Mouse (Mus musculus) urinary bladder, postnatal 10 days (tissue): ENCODE data around the gene Pik3cg.

Experiments used
- DNase-seq: peaks from one replicate; pipeline ENCODE4 v3.0.0; 2022; ENCODE audit warnings: low spot score

The Pik3cg gene

DNA sequence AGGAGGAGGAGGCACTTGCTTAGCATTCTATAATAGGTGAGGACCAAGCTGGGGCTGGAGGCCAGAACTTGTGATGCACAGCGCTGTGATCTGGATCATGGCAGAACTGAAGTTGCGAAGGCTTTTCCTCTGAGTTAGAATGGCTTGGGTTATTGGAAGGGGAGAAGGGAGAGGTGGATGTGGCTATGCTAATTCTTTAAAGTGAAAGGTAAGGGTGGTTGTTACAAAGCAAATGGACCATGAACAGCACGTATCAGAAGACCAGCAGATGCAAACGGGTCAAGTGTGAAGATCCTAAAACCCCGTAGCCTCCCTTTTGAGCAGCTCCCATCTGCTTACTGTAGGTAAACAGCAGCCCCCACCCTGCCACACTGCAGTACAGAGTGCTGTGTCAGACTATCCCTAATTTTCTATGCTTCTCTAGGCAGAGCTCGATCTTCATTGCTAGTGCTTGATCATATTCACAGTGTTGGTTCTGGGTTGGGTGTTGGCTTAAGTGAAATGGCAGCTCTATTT lies 7.3 kb downstream of the Pik3cg start:
- DNase-seq = no peak

DNA sequence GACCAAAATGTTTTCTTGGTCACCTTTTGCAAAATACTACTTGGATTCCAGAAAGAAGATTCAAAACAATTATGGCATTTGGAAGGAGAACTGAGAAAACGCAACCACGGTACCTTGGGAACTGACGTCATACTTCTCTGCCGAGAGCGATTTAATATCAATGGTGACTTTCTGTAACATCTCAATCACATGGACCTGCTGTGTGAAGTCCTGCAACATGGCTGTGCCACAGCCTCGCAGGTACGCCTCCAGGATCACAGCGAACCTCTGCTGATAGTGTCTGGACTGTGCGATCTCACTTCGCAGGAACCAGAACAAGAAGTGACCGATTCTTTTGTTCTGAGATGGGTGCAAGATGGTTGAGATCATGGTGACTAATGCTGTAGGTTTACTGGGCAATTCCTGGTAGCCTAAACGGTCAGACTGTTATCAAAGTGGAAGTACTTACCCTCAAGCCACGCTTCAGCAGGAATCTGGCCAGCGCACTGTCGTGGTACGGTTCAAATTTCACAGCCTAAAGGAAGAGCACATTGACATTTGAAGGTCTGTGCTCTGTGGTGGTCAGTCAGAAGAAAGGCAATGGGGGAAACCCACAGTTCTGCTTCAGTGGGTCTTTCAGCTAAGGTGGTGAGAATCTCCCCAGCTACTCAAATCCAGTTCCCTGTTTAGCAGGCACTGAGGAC lies 7.9 kb downstream of the Pik3cg start:
- no peak for DNase-seq

DNA sequence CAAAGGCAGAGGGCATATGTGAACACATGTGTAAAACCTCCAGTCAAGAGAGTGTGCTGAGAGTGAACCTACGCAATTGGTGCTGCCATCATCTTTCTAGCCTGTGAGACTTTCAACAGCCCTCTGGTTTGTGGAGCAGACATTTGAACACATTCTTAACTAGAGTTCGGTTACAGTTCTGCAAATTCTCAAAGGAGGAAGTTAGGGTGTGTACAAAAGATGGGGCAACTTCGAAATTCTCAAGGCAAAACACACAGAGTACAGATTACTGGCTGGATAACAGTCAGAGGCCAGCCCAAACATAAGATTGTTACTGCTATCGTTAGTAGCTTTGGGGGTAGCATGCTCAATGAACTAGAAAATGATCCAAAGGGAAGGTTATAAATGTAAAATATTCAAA lies 9.0 kb downstream of the Pik3cg start:
- no peak for DNase-seq

DNA sequence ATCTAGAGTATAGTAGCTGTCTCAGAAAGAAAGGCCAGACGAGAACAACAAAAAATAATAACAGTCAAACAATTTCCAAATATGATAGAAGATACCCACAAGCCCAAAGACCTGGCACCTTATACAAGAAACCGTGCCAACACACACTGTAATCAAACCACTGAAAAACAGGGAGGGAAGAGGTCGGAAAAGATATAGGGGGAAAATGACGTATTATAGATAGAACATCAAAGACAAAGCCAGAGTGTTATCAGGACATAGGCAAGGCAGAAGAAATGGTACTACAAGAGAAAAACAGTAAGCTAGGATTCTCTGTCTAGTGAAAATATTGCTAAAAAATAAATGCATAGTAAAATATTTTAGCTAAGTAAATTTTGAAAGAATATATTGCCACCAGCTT lies 10.4 kb downstream of the Pik3cg start:
- DNase-seq = no peak

DNA sequence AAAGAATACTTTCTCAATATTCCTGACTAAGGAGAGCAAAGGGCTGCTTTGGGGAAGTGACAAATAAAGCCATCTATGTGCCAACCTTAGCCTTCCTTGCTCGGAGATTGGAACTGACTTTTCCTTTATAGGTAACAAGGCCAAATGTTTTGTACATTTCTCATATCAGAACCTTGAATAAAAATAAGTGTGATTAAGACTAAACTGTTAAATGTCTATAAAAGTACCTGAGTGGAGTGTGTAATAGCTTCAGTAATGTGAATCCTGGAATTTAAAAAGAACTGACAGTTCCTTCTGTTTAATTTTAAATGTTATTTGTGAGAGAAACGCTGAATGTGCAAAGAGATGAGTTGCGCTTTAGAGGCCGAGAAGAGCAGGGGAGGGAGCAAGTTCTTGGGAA lies 13.5 kb downstream of the Pik3cg start:
- no peak for DNase-seq

DNA sequence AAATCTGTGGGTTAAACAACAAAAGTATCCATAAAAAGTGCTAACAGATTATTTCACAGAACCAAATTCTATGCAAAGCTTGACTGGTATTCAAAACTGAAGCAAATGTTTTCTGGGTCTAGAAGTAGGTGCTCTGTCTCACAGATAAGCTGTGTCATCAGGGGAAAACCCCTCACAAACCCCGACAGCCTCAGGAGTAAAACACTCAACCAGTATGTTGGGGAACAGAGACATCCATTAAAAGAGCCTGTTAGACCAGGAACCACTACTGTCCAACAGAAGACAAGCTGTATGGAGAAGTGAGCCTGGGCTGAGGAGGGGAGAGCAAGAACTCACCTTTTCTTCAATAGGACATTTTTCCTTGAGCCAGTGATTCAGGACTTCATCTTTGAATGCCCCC lies 14.1 kb downstream of the Pik3cg start:
- no peak for DNase-seq

DNA sequence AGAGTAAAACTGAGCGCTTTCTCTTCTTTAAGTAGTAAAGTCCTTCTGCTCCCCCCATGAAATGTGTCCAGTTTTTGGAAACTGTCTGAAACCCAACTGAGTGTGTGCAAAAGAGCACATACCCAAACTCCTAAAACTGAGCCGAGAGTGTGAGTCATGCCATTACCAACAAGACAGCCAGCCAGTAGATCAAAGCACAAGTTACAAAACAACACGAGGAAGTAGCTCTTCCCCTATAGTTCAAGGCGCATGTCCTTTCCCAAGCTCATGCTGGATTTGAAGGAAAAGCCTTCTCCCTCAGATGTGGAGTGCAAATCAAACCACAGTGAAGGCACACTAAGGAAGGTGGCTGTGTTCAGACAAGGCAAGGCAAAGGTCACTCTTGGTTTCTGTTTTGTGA lies 17.5 kb downstream of the Pik3cg start:
- no peak for DNase-seq

DNA sequence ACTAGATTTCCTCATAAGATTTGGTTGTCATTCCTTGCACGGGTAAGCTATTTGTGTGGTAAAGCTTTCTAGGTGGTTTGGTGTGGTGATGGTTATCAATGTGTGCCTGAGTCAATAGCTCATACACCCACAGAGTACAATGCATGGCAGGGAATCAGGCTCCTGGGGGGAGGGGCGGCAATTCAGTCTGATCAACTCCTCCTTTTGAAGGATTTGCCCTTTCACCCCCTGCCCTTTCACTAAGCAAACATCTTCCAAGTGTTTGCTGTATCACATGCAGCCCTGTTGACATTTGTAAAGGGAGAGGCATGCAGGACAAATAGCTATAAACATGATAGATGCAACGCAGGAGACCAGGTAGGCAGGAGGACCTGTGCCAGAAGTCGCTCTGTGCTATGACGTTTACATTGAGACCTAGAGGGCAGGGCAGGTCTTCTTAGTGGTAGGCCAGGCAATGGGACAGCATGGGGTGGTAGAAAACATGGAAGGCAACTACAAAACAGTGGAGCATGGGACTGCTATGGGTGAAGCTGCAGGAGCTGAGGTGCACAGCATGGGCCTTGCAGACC lies 20.7 kb downstream of the Pik3cg start:
- DNase-seq = no peak

DNA sequence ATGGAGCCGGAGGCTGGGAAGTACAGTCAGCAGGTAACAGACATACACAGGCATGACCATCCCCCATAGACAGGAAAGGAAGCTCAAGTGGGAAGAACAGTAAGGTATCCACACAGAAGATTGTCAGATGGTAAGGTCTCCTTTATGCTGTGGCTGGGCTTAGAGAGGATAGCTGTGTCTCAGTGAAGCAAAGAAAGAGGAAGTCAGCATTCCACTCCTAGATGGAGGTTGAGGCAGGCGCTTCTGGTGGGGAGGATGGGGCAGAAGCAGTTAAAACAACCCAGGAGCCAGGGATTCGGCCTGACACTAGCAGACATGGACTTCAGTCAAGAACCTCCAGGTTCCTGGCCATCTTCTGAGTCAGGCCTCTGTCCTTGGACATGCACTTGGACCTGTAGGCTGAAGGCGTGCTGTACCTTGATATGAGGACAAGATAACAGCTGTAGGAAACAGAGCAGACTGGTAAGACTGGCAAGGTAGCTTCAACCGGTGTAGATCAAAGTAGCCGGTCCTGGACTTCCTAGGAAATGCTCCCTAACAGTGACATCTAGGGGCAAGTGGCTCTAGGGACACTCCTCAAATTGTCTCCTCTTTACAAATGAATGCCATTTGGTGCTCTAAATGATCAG lies 21.7 kb downstream of the Pik3cg start:
- DNase-seq = no peak

DNA sequence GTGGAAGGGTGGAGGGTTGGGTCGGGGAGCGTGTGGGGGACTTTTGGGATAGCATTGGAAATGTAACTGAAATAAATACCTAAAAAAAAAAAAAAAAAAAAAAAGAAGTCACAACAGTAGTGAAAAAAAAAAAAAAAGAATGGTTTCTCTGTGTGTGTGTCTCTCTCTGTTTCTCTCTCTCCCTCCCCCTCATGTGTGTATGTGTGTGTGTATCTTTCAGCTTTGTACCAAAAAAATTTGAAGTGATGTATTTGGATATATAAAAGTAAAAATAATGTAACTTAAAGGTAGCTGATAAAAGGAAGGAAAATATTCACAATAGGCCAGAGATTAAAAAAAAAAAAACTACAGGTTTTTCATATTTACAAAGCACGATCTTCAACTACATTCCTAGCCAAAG lies 23.6 kb downstream of the Pik3cg start:
- DNase-seq = no peak

DNA sequence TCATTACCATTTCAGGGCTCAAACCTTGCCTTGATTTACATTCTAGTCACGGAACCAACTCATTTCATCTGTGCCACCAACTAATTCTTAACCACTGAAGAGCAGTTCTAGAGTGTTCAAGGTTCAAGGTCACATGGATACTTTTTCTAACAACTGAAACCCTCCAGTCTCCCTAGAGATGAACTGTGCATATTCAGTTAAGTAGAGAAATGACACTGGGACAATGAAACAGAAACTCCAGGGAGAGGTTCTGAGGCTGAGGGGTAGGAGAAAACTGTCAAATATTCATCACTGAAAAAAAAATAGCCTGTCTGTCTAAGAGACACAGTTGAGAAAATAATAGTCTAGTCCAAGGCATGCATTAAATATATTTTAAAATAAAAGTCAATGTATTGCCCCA lies 24.9 kb downstream of the Pik3cg start:
- no peak for DNase-seq

DNA sequence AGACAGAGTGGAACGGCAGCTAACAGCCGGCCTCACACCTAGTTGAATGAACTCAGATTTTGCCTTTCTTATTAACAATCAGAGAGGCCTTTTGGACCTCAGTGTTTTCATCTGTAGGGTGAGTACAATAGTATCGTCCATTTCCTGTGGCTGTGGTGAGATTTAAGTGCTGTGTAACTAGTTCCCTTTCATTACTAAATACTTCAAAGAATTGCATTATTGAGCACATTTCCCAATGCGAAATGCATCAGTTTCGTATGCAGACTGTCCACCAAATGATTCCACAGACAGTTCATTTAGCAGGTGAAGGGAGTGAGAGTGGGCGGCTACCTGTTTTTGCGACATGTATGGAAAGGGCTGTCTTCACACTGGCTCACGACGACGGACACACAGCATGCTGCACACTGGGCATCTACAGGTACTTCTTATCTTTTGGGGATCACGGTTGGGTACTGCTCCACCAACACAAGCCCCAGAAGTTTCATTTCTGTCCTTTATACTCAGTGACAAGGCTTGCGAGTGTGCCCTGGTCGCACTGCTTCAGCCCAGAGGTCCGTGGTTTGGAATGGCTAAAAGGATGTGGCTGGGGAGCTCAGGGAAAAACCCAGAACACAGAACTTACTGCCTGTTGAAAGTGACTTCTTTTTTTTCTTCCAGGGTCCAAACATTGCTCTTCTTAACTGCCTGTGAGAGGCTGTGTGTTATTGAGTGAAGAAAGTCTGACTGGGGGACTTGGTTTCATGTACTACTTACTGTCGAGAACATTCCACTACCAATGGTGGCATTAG lies 25.6 kb downstream of the Pik3cg start:
- DNase-seq = no peak

DNA sequence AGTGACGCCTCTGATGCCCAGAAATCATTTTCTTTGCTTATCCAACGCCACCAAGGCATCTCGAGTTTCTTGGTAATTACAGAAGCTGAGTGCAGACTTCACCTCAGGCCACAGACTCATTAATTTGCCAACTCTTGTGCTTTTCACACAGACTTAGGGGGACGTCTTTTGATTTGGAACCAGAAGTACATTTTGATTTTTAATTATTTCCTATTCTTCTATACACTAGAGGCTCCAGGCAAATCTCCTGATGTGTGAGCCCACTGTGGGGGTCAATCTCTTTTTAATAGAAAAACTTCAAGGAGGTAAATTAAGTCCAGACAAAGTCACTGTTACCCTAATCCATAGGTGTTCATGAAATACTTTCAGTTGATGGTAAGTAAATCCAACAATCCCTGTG lies 26.6 kb downstream of the Pik3cg start:
- DNase-seq = no peak

DNA sequence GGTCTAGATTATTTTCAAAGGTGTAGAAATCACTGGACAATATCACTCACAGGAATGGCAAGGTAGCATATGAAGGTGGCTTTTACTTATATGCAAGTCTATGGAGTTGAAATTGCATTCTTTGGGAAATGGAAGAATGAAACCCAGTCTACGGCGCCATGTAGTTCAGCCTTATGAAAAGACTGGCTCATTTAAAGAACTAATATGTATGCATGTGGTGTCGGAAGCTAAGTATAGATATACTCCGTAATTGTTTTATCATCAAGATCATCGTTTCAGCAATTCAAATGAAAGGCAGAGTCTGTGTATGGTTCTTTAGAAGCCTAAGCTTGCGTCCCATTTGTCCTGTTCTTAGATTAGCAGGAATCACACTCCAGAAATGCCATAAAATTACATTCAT lies 34.0 kb downstream of the Pik3cg start:
- DNase-seq = no peak

DNA sequence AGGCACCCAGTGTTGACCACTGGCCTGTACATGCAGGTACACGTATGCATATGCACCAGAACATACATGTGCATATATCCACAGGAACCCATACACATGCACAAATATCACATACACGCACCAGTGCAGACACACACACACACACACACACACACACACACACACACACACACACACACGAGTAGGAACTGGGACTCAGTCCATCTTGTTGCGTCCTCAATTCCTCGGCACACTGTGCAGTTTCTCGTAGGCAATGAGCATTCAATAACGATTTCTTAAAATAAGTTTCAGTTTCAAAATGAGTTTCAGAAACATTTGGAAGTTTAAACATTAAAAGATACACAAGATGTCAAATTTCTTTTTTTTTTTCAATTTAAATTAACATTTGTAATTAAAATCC lies 35.6 kb downstream of the Pik3cg start:
- no peak for DNase-seq

DNA sequence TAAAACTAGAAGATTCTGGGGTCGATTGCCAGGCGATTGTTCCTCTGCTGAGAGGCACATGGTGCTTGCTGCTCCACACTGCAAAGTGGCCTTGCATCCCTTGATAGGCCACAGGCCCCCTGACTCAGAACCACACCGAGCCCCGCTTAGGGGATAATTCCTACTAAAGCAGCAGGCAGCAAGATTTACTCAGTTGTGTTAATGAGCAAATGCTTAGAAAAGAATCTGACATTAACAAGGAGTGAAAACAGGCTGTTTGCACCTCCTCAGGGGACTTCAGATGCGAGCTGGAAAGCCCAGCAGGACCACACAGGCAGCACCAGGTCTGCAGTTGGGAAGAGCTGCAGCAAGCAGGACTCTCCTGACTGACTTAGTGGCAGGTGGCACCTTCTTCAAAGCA lies 39.3 kb downstream of the Pik3cg start:
- DNase-seq = no peak

DNA sequence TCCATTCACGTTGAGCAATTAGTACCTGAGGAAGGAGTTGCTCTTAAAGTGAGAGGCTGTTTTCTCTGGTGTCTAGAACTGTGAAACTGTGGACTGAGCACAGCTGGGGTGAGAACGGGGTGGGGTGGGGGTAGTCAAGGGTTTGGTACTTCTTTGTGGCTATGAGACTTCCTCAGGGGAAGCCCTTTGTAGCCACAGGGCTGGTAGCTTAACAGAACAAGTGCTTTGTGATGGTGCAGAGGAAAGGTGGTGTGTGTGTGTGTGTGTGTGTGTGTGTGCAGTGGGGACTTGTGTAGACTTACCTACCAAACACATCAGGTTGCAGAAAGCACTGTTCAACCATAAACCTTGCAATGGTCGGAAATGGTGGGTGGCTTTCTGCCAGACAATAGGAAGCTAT lies 39.7 kb downstream of the Pik3cg start:
- no peak for DNase-seq

DNA sequence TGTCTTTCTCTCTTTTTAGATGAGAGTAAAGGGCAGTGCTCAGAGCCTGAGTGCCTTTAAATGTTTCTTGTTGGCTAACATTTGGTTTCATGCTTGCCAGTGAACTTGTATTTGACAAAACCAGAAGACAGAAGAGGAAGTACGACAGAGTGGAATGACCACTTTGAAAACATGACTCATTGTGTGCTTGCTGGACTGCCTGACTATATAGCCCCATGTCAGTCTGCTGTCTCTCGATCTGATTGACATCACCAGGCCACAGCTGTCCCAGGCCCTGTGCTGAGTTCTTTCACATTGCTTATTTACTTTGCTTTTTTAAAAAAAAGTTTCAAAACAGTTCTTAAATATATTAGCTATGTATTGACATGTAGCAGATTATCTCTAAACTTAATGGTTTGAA lies 44.8 kb downstream of the Pik3cg start:
- no peak for DNase-seq

DNA sequence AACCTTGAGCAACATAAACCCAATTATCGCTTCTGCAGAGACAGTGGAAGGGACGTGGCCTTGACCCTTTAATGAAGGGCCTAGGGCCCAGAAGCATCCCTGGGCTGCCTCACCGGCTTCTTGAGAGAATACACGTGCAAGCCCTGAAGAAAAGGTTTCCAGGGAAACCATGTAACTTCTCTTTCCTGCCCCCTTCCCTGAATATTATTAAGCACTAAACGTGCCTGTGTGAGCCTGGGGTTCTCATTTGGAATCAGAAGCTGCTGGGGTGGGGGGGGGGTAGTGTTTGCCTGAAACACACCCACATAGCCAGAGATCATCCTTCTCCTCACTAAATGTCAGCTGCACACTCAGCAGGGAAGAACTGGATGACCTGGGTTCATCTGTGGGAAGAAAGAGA lies 49.7 kb downstream of the Pik3cg start:
- no peak for DNase-seq

DNA sequence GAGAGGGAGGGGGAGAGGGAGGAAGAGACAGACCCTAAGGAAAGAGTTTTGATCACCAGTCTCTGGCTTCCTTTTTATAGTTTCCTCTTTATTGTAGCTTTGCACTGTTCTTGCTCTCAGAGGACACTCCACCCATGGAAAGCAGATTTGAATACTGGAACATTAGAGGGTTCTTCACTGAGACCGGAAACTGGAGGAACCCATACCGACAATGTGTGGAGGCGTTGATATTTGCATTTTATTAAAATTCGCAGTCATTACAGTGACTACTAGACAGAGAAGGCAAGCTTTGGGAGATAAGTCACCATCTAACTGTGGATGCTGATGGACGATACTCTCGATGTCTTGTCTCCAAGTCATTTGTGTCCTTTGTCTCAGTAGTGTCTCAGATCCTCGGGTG lies 61.9 kb downstream of the Pik3cg start:
- DNase-seq = no peak

DNA sequence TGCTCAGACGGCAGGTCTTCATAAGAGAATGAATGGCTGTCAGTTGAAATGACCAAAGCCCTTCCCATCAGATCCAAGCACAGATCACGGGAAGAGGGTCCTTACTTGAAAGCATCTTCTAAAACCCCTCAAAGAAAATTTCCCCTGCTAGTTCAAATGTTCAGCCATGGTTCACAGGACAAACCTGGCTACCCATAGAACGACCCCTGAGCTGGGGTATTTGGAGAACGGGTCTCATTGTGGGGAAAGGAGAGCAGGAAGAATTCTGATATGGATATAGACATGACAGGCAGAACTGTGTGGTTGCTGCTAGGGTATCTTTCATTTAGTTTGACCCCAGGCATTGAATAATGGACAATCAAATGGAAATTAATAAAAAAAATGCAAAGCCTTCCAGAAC lies 62.8 kb downstream of the Pik3cg start:
- no peak for DNase-seq

DNA sequence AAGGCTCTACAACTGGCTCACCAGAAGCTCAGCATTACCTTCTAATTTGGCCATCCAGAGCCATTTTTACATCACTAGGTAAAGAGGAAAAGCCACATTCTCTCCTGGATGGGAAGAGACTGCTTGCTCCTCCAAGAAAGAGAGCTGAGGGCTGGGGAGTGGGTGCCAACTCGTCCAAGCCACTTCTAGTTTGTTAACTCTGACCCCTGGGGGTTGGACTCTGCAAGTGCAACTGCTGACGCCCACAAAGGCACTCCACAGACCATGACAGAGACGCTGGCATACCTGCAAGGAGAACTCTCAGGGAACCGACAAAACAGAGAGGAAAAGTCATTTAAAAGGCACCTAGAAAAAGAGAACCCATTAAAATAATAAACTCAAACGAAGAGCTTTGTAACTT lies 63.9 kb downstream of the Pik3cg start:
- DNase-seq = peak; percentile 32

DNA sequence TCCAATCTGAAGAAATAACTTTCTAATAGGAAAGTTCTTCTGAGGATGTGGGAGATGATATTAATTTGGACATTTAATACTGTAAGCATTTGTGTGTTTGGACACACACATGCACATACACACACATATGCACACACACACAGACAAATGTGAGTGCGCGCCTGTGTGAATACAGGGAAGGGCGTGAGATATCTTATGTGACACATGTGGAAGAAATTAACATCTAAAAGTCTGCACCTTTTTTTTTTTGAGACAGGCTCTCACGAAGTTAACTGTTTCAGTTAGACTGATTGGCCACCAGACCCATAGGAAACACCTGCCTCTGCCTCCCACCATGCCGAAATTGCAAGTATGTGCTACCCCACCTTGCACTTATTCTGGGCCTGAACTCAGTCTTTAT lies 64.7 kb downstream of the Pik3cg start:
- no peak for DNase-seq
